Comparison of ENCODE assay signal across 7 mouse cellular contexts in the genomic region with DNA sequence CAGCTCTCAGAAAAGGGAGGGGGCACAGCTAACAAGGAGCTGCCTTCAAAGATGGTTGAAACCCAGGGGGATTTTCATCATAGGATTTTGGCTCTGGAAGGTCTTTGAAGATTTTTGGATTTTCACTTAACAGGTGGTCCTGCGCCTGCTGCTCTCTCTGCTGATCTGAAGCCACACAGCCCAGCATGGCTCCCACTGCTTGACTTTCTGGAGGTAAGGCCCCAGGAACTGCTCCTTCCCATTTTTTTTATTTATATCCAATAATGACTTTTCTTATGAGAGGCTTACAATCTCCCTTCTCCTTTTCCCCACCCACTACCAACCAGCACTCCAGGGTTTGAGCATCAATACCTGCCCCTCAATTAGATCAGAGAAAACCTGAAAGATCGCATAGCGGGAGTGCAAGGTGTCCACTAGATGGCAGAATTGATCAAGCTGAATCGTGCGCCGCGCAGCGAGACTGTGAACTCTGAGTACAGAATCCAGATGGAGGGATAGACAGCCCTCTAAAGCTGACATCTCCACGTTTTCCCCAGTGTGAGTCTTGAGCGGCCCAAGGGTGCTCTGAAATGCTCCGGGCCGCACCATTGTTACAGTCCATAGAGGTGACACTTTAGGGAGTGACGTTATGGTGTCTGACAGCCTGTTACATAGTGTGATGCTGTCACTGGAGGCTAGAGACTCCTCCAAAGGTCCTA.
A peak's percentile ranks its signal among the peaks of the same experiment; 100 is the strongest.
DNase-seq lines count a peak whose midpoint lies in the region; ATAC-seq and TF ChIP-seq lines count a peak whose summit lies in the region.

No protein-coding gene starts in this region.

- no peak overlapping the region for H3K9ac ChIP-seq in forebrain, embryonic 12.5 days
- H3K9ac ChIP-seq in hindbrain, embryonic 12.5 days = no peak overlapping the region

- 9% methylated on average over 13 of the region's 13 CpGs for WGBS in forebrain, embryonic 12.5 days
- WGBS in hindbrain, embryonic 12.5 days = 9% methylated on average over 13 of the region's 13 CpGs

- 0 out of 2 replicates have a peak overlapping the region, but pooled peaks have one; percentile 24 for H3K4me2 ChIP-seq in forebrain, embryonic 12.5 days
- H3K4me2 ChIP-seq in hindbrain, embryonic 12.5 days (replicated peaks) = peak overlapping the region; percentile 23; the same call in 1 of the 2 replicates

- H3K36me3 ChIP-seq in forebrain, embryonic 12.5 days (replicated peaks) = no peaks in the 10 kb centered on the region
- no peaks in the 10 kb centered on the region for H3K36me3 ChIP-seq in hindbrain, embryonic 12.5 days

- H3K27me3 ChIP-seq in Patski = peaks cover 81% of the 10 kb centered on the region
- peaks cover 17% of the 10 kb centered on the region for H3K27me3 ChIP-seq in forebrain, embryonic 12.5 days
- H3K27me3 ChIP-seq in hindbrain, embryonic 12.5 days = no peaks in the 10 kb centered on the region

- H3K27ac ChIP-seq in forebrain, embryonic 12.5 days = no peak overlapping the region
- H3K27ac ChIP-seq in hindbrain, embryonic 12.5 days = no peak overlapping the region

- in situ Hi-C loops in Patski (cut with MboI; ENCODE audit: low pct_unique_long_range_greater_than_20kb) = loop anchor here (10.0 to 25.0 kb wide), 3 partner anchors 324 to 1049 kb away; no protein-coding TSS in a partner anchor

- peak; percentile 85 for ATAC-seq in Patski
- ATAC-seq in forebrain, embryonic 12.5 days (ENCODE audit: low FRiP score) = peak; percentile 89
- peak; percentile 62 for ATAC-seq in hindbrain, embryonic 12.5 days (ENCODE audit: low FRiP score)

- CTCF ChIA-PET in Patski (lab: Charles Lee) = interaction anchor here (0.7 to 1.7 kb wide), 6 partner anchors 10 to 851 kb away, joined by 3 to 5 read pairs (median 3); no protein-coding TSS in a partner anchor

- H3K4me3 ChIP-seq in forebrain, embryonic 12.5 days (replicated peaks) = no peak overlapping the region
- no peak overlapping the region for H3K4me3 ChIP-seq in hindbrain, embryonic 12.5 days

- peak; percentile 88 for TF ChIP-seq CTCF in Patski (IDR thresholded peaks at IDR 0.05)

- POLR2A ChIA-PET in Patski (lab: Charles Lee) = interaction anchor here (0.7 kb wide), 1 partner anchor 108 kb away, joined by 3 read pairs; no protein-coding TSS in a partner anchor

- DNase-seq in Patski (ENCODE audit: low read depth, low spot score) = no peak
- DNase-seq in c-Kit-positive CD71-positive TER-119-negative erythroid progenitor cells, embryonic 14.5 days (ENCODE audit: low read depth) = peak; percentile 2
- peak; percentile 31 for DNase-seq in layer of hippocampus, adult 9-10 months (ENCODE audit: low spot score)
- DNase-seq in lung, postnatal 25 days (ENCODE audit: low spot score) = peak; percentile 30
- DNase-seq in right cerebral cortex, postnatal 14 days = peak; percentile 50

- 0 out of 2 replicates have a peak, but pooled peaks cover 2% of the 10 kb centered on the region for H3K4me1 ChIP-seq in forebrain, embryonic 12.5 days
- no peaks in the 10 kb centered on the region for H3K4me1 ChIP-seq in hindbrain, embryonic 12.5 days

- H3K9me3 ChIP-seq in forebrain, embryonic 12.5 days = no peaks in the 10 kb centered on the region
- H3K9me3 ChIP-seq in hindbrain, embryonic 12.5 days (replicated peaks) = no peaks in the 10 kb centered on the region
